Mouse (Mus musculus) 3134 (cell line): Measurements from ENCODE around the gene Itgb5.

Experiments used
- DNase-seq: peaks from one replicate; pipeline ENCODE4 v3.0.0-alpha.2; 2011; ENCODE audit warnings: low spot score; ENCODE audit not compliant: insufficient read length; ENCODE audit errors: extremely low read depth

The Itgb5 gene

GRCm38 (mm10) chr16:33829301-33829831, at the start of gene Itgb5:
TSS of gene Itgb5 (plus strand) at chr16:33829665.
- peak; percentile 90 for DNase-seq

- peak; percentile 33 for DNase-seq
Observed at GRCm38 (mm10) chr16:33781789-33782728, 47.4 kb upstream of the Itgb5 start.

DNA sequence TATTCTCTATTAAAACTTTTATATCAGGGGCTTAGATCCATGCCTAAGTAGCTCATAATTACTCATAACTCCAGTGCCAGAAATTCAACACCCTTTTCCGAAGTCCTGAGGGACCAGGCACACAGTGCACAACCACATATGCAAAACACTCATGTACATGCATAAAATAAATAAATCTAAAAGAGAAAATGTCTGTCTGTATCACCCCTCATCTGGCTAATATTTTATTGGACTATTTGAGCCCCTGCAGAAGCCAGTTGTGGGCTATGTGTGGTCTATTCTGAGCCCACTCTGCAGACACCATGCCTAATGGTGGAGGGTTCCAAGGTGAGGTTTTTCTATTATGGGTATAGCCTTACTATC, 46.8 kb upstream of the Itgb5 start:
- DNase-seq, result no peak

DNA sequence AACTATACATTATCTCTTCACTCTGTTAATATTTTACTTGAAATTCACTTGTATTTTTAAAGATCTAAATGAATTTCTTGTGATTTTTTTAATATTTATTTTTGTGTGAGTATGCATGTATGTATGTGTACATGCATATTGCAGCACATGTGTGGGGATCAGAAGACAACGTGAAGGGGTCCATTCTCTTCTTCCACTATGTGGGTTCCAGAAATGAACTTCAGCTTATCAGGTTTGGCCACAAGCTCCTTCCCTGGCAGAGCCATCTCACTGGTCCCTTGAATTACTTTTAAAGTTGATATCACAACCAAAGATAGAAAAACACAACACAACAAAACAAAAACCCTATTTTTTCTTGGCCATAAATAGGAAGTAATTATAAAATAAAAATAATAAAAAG, 44.9 kb upstream of the Itgb5 start:
- DNase-seq, result no peak

DNA sequence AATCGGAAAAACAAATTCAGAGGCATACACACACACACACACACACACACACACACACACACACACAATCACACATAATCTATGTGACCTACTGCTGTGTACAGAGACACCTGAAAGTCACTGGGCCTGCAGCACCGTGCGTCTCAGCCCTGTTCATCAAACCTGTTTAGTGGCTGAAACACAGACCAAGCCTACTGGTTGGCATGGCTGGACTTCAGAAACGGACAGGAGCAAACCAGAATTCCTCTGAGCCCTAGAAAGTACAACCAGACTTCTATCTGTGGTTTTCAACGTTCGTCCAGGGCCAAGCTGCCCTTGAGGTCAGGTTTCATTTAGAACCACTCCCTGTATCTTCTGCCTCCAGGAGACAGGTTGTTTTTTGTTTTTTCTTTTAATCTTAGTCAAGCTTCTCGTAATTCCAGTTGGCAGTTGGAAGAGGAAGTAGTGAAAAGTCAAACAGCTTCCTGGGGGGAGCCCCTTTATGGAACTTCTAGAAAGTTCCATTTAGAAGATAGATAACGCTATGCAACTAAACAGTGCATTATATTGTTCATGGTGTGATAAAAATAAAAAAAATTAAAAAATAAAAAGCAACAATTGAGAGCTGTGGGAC, 44.3 kb upstream of the Itgb5 start:
- no peak for DNase-seq

DNA sequence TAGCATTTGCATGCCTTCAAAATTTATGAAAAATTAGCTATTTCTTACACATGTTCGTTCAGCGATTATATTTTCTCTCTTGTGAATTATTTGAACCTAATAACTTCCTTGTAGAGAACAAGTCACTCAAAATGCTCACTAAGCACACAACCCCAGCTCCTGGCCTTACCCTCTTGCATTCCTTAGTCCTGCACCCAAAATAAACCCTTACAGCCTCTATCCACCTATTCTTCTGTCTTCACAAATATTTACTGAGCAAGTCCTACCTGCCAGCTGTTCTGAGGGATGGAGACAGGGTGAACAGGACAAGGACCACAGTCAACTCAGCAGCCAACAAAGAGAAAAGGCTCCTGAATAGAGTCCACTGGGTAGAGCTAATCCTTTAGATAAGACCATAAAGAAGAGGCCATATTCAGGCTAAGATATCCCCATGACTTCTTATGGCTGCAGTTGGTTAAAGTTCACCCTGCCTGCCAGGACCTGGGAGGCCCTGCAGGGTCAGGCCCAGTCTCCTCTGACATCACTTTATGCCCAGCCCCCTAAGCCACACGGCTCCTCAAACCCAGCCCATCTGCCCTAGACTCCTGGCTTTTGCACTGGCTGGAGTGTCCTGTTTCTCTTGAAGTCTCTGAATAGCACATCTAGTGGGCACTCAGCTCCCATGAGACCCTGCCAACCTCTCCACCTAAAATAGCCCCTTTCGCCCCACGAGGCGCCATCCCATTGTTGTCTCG, 42.6 kb upstream of the Itgb5 start:
- DNase-seq, result no peak

DNA sequence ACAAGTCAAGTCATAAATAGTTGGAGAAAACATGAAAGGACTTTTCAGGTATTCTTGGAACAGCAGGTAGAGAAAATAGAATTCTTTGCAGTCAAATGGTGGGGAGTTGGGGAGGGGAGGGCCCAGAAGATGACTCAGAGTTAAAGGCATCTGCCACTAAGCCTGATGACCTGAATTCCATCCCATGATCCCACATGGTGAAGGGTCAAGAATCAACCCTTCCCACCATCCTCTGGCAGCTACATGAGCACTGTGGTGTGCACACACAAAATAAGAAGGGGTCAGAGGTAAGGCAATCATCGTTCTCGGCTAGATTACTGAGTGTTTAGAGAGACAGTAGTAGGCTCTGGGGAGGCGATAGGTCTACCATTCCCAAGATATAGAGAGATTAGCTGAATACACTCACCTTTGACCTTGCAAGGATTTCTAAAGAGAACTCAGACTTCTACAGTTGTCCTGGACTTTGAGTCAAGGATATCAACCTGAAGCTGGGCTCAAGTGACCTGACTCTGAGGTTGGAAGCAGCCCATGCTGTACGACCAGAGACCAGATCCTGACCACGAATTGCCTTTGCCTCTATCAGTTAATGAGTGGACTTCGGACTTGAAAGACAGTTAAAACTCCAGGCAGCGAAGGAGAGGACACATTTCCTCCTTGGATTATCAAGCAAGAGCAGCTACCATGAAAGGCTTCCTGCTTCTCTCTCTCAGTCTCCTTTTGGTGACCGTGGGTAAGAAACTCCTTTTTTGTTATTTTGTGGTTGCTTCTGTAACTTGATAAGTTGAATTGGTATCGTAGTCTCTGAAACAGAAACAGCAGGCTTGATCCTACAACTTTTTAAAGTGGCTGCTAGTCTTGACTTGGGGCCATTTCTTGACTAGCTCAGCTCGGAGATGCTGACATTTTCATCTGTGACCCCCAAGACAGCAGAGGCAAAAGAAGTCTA, 35.3 kb upstream of the Itgb5 start, which contains the start of gene Muc13:
Muc13 (plus strand) TSS at position 192 of the 946 bp plus-strand sequence.
- DNase-seq, result no peak

DNA sequence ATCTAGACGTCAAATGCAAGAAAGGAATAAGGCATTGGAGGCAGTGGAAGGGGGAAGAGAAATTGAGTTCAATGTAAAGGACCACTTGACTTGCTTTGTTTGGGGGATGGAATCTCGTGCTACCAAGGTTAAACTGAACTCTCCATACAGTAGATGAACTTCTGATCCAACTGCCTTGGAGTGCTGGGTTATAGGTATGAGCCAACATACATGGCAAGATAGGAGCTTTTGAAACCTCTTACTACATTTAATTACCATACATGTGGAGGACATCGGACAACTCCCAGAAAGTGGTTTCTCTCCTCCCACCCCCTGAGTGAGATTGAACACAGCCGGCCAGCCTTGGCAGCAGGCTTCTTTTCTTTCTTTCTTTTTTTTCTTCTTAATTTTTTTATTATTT, 34.4 kb upstream of the Itgb5 start:
- no peak for DNase-seq

DNA sequence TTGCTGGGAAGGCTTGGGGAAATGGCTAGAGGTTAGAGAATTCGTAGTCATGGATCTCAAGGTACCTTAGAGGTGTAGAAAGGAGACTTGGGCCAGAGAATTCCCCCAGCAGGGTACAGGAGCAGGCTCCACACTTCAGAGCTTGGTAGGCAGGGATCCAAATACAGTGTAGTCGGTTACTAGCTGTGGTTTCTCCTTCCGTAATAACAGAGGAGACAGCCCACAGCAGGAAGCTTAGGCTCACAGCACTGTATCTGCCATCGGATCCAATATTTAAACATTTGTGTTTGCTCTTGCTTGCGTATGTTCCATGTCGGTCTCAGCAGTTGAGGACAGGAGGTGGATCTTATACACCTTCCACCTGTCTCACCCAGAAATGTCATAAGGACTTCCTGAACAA, 33.6 kb upstream of the Itgb5 start:
- no peak for DNase-seq

- no peak for DNase-seq
Observed at GRCm38 (mm10) chr16:33796756-33797155, 32.7 kb upstream of the Itgb5 start.

- DNase-seq, result peak; percentile 42
Observed at GRCm38 (mm10) chr16:33797860-33798259, 31.6 kb upstream of the Itgb5 start.

GRCm38 (mm10) chr16:33810002-33810401, 19.5 kb upstream of the Itgb5 start:
- no peak for DNase-seq

GRCm38 (mm10) chr16:33818413-33819165, 10.9 kb upstream of the Itgb5 start:
- no peak for DNase-seq

GRCm38 (mm10) chr16:33820269-33821178, 8.9 kb upstream of the Itgb5 start:
- DNase-seq, result peak; percentile 56

- DNase-seq, result no peak
Observed at GRCm38 (mm10) chr16:33824603-33825002, 4.9 kb upstream of the Itgb5 start.

GRCm38 (mm10) chr16:33828496-33828895, 969 bp upstream of the Itgb5 start:
- no peak for DNase-seq

- peak; percentile 82 for DNase-seq
Observed at GRCm38 (mm10) chr16:33829842-33830511, 512 bp downstream of the Itgb5 start.
